Mouse (Mus musculus) kidney, postnatal 10 days (tissue): Measurements from ENCODE around the gene Tmem255b.

Experiments
- DNase-seq: peaks from one replicate; pipeline ENCODE4 v3.0.0; 2021; ENCODE audit warnings: mixed read lengths

The Tmem255b gene

GRCm38 (mm10) chr8:13493011-13493410 lies 58.0 kb downstream of the Tmem255b start:
- peak; percentile 60 for DNase-seq

GRCm38 (mm10) chr8:13493858-13494631 lies 59.1 kb downstream of the Tmem255b start, which contains the start of gene Gas6:
Gas6 (minus strand) TSS chr8:13494490.
- peak; percentile 89 for DNase-seq

GRCm38 (mm10) chr8:13501221-13501620 lies 66.2 kb downstream of the Tmem255b start:
- no peak for DNase-seq

GRCm38 (mm10) chr8:13503936-13504606 lies 69.1 kb downstream of the Tmem255b start:
- no peak for DNase-seq

- peak; percentile 52 for DNase-seq
Observed at GRCm38 (mm10) chr8:13504894-13505674, 70.1 kb downstream of the Tmem255b start.

- peak; percentile 95 for DNase-seq
Observed at GRCm38 (mm10) chr8:13506849-13507248, 71.9 kb downstream of the Tmem255b start.

GRCm38 (mm10) chr8:13507284-13507937 lies 72.4 kb downstream of the Tmem255b start:
- peak; percentile 29 for DNase-seq

- DNase-seq = no peak
Observed at GRCm38 (mm10) chr8:13512016-13512415, 77.0 kb downstream of the Tmem255b start.

- DNase-seq = no peak
Observed at GRCm38 (mm10) chr8:13512677-13513076, 77.7 kb downstream of the Tmem255b start.

- no peak for DNase-seq
Observed at GRCm38 (mm10) chr8:13513556-13514370, 78.8 kb downstream of the Tmem255b start.

- DNase-seq = peak; percentile 78
Observed at GRCm38 (mm10) chr8:13516011-13516442, 81.0 kb downstream of the Tmem255b start.

GRCm38 (mm10) chr8:13516728-13517127 lies 81.7 kb downstream of the Tmem255b start:
- peak; percentile 42 for DNase-seq

- no peak for DNase-seq
Observed at GRCm38 (mm10) chr8:13517284-13517781, 82.3 kb downstream of the Tmem255b start.
